Mouse (Mus musculus) bone marrow, adult 2 months (tissue): ENCODE measurements around the gene Dusp1. TPM values are rescaled to one million over a fixed set of nuclear protein-coding genes. Genes with fewer than 3 reads are reported as not detected.

Experiments
- H3K27ac ChIP-seq: fragments of 200-500 bp; 2 replicates; pipeline ENCODE4 v1.5.1; 2012; ENCODE audit warnings: low read depth, mild to moderate bottlenecking, control low read depth, inconsistent platforms, low read length; ENCODE audit not compliant: control insufficient read depth, poor library complexity, insufficient read depth
- H3K4me1 ChIP-seq: fragments of 200-500 bp; 2 replicates; pipeline ENCODE4 v1.6.1; 2011; ENCODE audit warnings: low read length; ENCODE audit not compliant: control insufficient read depth, insufficient read depth
- H3K4me3 ChIP-seq: fragments of 200-500 bp; replicated peaks from 2 replicates; pipeline ENCODE3; 2011; ENCODE audit warnings: mild to moderate bottlenecking, low read depth, low read length, control low read depth; ENCODE audit not compliant: control insufficient read depth
- CTCF ChIP-seq: fragments of 200-500 bp; IDR thresholded peaks from 2 replicates; pipeline ENCODE4 v1.5.1; 2011; ENCODE audit warnings: low read length, control low read depth; ENCODE audit not compliant: control insufficient read depth, insufficient read depth
- POLR2A ChIP-seq: fragments of 200-500 bp; IDR thresholded peaks from 2 replicates; pipeline ENCODE4 v1.6.1; 2011; ENCODE audit warnings: low read depth, mild to moderate bottlenecking, control low read depth, low read length, borderline replicate concordance; ENCODE audit not compliant: control insufficient read depth
- WGBS: fragments of 180-500 bp; shearing (Covaris S2); methylation state at CpG from one replicate; pipeline ENCODE4 v1.1.7; 2018; 5-methylcytosine and 5-hydroxymethylcytosine counted together
- polyA plus RNA-seq: library from polyadenylated mRNA; stranded (reverse); fragments of >200 nt; gene quantifications from 2 replicates; pipeline ENCODE4 v1.2.4, GENCODE M21; 2011; ENCODE audit warnings: low replicate concordance; ENCODE audit not compliant: missing spikeins, insufficient read depth, insufficient read length

Dusp1 gene
- polyA plus RNA-seq, 1 experiment: 37.7 TPM

DNA sequence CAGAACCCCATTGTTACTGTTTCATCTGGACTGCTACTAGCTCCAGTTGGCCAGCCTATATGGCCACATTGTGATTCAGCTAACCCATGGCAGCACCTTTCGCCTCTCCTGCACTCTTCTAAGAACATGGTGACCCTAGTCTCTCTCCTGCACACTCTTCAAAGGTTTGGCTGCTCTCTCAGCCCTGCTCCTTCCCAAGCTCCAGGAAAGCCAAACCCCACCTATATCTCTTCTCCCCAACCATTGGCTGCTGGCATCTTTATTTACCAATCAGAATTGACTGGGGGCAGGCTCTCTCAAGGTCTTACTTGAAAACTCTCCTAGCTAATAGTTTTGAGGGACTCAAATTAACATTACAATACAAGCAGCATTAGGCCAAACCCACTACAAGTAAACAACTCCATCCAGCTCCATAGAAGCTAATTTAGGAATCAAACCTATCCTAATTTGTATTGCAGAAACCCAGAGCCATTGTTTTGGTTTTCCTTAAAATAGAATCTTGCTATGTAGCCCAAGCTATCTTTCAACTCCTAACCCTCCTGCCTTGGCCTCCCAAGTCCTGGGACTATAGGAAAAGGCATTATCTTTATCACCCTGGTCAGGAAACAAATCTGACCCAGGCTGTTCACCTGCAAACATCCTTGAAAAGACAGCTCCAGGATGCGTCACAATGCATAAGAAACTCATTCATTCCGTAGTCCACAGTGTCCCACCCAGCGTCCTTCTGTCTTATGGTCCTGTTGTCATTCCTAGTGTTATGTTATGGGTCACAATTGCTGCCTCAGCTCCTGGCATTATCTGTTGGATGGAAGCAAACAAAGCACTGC is 67.1 kb downstream of the Dusp1 start:
- WGBS: 86% methylated on average over 4 of the region's 4 CpGs
- Histone ChIP-seq H3K4me1 (peaks cover 7% of the 10 kb centered on the region), H3K4me3 (no peak overlapping the region), H3K27ac (no peak overlapping the region)
- TF ChIP-seq CTCF (no peak), POLR2A (no peak)

DNA sequence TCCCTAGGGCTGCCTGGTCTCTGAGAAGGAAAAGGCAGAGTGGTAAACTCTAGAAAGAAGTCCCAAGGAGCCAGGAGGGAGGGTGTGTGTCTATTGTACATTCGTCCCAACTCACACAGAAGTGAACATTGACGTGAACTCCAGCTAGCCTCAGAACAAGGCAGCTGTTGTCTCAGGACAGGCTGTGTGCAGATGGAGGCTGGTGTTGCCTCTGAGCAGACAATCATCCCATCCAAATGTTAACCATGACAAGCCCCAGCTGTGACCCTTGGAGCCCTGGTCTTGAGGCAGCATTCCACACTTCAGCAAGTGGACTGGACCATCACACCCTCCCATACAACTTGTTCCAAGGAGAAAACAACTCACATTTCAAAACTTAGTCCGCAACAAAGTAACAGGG is 69.7 kb downstream of the Dusp1 start:
- Histone ChIP-seq H3K4me3 (no peak overlapping the region), H3K27ac (no peak overlapping the region), H3K4me1 (peaks cover 6% of the 10 kb centered on the region)
- TF ChIP-seq CTCF (no peak), POLR2A (no peak)
- WGBS: 93% methylated on average over 3 of the region's 3 CpGs

DNA sequence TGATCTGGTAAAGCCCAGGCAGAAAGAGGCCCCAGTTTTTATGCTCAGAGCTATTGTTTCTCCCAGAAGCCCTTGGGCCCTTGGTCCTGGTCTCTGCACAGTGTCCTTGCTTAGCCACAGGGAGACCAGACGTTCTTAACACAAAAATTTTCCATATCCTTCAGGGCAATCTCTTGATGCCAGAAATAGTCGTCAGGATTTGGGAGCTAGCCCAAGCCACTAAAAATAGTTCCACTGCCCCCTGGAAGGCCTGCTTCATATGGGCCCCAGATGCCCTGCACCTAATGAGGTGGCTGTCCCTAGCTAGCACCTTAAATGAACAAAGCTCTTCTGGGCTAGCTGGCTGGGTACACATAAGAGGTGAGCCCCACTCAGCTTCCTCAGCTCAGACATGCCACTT is 71.0 kb downstream of the Dusp1 start:
- peaks cover 2% of the 10 kb centered on the region for H3K4me1 ChIP-seq
- no peak overlapping the region for H3K4me3 ChIP-seq
- no peak for TF ChIP-seq POLR2A
- TF ChIP-seq CTCF: no peak
- 86% methylated on average over 2 of the region's 2 CpGs for WGBS
- no peak overlapping the region for H3K27ac ChIP-seq

DNA sequence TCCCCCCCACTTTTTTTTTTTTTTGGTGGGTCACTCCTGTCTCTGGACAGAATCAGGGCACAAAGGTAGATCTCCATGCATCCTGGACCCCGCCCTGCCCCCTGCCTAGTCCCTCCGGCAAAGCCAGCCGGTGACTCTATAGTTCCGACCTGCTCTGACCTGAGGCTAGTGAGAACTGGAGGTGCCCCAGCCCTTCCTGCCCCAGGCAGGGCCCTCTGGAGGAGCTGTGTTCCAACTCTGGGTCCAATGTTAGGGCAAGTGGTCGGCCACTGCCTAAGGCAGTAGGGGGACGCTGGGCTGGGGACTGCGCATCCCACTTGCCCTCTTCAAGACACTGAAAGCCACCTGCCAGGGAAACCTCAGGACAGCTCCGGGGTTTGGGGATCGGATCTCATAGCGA is 71.9 kb downstream of the Dusp1 start:
- H3K4me3 ChIP-seq: no peak overlapping the region
- TF ChIP-seq CTCF (no peak), POLR2A (no peak)
- H3K27ac ChIP-seq: no peak overlapping the region
- H3K4me1 ChIP-seq: peaks cover 2% of the 10 kb centered on the region
- WGBS: 89% methylated on average over 10 of the region's 10 CpGs

DNA sequence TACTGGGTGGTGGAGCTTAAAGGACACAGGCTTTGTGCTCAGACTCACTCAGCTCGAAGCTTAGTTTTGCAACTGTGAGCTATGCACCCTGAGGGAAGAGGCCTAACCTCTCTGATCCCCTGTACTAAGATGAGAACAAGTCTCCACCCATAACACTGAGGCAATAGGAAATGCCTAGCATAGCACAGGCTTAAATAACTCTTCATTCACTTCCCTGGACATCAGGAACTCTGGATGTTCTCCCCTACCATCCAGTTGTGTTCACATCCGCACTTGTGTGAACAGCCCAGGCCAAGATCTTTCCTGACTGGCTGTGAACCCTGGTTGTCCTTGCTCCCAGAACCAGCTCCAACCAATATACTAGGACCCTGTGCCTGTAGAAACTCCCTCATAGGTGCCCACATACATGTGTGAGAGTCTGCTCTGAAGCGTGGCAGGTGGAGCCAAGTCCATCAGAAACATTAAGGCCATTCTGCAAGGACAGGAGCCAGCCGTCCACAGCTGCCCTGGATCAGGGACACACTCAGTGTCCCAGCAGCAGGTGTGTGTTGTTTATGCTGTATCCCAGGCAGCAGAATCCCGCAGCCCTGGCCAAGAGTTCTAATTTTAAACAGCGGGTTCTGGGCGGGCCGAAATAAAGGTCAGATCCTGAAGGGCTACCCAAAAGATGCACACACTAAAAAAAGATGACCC is 73.1 kb downstream of the Dusp1 start:
- TF ChIP-seq POLR2A (no peak), CTCF (no peak)
- Histone ChIP-seq H3K4me1 (peaks cover 3% of the 10 kb centered on the region), H3K4me3 (no peak overlapping the region), H3K27ac (no peak overlapping the region)
- 76% methylated on average over 8 of the region's 8 CpGs for WGBS

DNA sequence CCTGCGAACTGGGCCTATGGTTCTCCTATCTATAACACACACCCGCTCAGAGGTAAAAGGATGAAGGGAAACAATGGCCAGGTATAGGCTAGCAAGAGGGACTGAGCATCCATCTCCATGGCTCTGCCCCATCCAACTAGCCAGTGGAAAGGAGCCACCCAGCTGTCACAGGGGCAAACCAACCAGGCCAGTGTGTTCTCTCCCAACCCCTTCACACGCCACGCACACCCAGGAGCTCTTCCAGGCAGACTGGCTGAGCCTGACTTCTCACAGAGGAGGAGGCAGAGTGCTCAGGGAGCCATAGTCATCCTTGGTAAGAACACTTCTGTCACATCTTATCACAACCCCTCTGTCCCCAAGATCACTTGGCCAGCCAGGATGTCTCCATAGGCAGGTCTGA is 74.0 kb downstream of the Dusp1 start:
- no peak for TF ChIP-seq POLR2A
- TF ChIP-seq CTCF: no peak
- peaks cover 3% of the 10 kb centered on the region for H3K4me1 ChIP-seq
- WGBS: 88% methylated on average over 4 of the region's 4 CpGs
- no peak overlapping the region for H3K4me3 ChIP-seq
- H3K27ac ChIP-seq: no peak overlapping the region

DNA sequence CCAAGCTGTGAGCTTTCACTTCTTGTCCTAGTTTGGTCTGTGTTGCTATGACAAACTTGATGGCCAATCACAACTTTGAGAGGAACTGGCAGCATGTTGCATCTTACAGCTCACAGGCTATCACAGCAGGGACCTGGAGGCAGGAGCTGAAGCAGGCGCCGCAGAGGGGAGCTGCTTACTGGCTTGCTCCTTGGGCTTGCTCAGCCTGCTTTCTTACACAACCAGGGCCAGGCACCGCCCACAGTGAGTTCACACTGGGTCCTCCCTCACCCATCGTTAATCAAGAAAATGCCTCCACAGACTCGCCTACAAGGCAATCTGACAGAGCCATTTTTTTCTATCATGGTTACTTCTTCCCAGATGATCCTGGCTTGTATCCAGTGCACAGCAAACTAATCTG is 74.7 kb downstream of the Dusp1 start:
- no peak overlapping the region for H3K4me3 ChIP-seq
- peaks cover 3% of the 10 kb centered on the region for H3K4me1 ChIP-seq
- TF ChIP-seq POLR2A (no peak), CTCF (no peak)
- 49% methylated on average over 5 of the region's 5 CpGs for WGBS
- 0 out of 2 replicates have a peak overlapping the region, but pooled peaks have one; percentile 7 for H3K27ac ChIP-seq

DNA sequence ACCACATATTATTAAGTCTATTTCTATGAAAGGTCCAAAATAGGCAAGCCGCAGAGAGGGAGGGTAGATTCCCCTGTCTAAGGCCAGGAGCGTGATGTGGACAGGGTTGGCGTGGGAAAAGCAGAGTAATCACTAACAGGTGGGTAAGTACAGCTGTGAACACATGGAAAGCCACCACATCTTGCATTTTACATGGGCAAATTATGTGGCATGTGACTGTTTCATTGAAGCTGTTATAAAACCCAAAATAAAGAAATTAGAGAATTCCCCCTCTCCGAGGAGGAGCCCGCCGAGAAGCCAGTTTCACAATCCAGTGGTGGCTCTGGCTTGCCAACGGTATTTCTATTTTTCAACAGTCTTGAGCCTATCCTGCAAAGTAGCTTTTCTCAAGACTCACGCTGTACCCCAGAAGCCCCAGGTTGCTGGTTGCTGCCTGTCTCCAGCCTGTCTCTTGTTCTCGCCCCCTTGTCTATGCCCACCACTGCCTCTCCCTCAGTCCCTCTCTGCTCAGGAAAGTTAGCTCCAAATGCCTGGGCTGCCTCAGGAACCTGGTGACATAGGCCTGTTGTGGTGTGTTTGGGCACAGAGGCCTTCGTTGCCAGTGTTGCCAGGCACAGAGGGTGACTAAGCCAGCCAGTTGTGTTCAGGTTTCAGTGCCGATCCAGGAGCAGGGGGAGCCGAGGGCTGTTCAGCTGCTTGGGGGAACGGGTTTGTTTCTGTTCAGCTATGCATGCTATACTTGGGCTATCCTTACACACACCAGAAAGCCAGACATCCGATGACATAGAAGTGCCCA is 77.1 kb downstream of the Dusp1 start:
- TF ChIP-seq POLR2A: no peak
- TF ChIP-seq CTCF: no peak

More for the DNA sequence above, 77.1 kb downstream of the Dusp1 start:
- WGBS: 47% methylated on average over 14 of the region's 14 CpGs
- H3K4me1 ChIP-seq: peaks cover 3% of the 10 kb centered on the region
- H3K27ac ChIP-seq: peak overlapping the region; percentile 41; the same call in 1 of the 2 replicates
- no peak overlapping the region for H3K4me3 ChIP-seq
